Mouse (Mus musculus): ENCODE results near the gene Alg14.

- TF ChIP-seq TAL1 (IDR thresholded peaks at IDR 0.05; ENCODE audit: low read length) (no peak), GATA1 (IDR thresholded peaks at IDR 0.05; ENCODE audit: low read length) (no peak)
Observed at GRCm38 (mm10) chr3:121348792-121349191, 57.2 kb downstream of the Alg14 start.

Data from erythroblast, embryonic 14.5 days (primary cell).